Mouse (Mus musculus): ENCODE measurements around the gene Fitm1.

The Fitm1 gene

DNA sequence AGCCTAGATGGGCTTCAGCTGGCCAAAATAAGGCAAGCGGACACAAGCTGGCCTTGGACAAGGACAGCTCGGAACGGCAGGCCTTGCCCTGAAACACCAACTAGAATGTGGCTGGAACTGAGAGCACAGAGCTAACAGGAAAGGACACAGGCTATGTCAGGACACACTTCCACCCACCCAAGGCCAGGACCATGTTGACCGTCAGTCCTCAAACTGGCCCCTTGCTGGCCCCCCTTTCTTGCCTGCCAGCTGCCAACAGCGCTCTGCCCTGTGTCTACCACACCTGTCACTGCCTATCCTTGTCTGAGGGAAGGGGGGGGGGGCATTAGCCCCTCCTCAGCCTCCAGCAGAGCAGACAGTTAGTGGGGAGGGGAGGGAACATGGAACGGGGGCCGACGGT, at the start of gene Fitm1:
Gene Fitm1 (plus strand): TSS at position 316 of the 400 bp plus-strand sequence.
- no peak for DNase-seq

- no peak for DNase-seq
Observed at GRCm38 (mm10) chr14:55526674-55527073, 48.7 kb upstream of the Fitm1 start.

- DNase-seq = no peak
Observed at GRCm38 (mm10) chr14:55527940-55528339, 47.5 kb upstream of the Fitm1 start.

GRCm38 (mm10) chr14:55536116-55536745, 39.2 kb upstream of the Fitm1 start:
- no peak for DNase-seq

GRCm38 (mm10) chr14:55540067-55540786, 35.2 kb upstream of the Fitm1 start, which contains the start of gene Pck2:
Gene Pck2, plus strand, starts transcription at chr14:55540266.
- DNase-seq = peak; percentile 48 to 57

- peak; percentile 34 to 53 for DNase-seq
Observed at GRCm38 (mm10) chr14:55540787-55541321, 34.6 kb upstream of the Fitm1 start.

- no peak for DNase-seq
Observed at GRCm38 (mm10) chr14:55542268-55542667, 33.1 kb upstream of the Fitm1 start.

- DNase-seq = no peak
Observed at GRCm38 (mm10) chr14:55544334-55544733, 31.1 kb upstream of the Fitm1 start.

GRCm38 (mm10) chr14:55550191-55550590, 25.2 kb upstream of the Fitm1 start:
- DNase-seq = no peak

- DNase-seq = no peak
Observed at GRCm38 (mm10) chr14:55551347-55551746, 24.1 kb upstream of the Fitm1 start.

GRCm38 (mm10) chr14:55551794-55552193, 23.6 kb upstream of the Fitm1 start:
- DNase-seq = no peak

GRCm38 (mm10) chr14:55554635-55555034, 20.8 kb upstream of the Fitm1 start:
- DNase-seq = no peak

DNA sequence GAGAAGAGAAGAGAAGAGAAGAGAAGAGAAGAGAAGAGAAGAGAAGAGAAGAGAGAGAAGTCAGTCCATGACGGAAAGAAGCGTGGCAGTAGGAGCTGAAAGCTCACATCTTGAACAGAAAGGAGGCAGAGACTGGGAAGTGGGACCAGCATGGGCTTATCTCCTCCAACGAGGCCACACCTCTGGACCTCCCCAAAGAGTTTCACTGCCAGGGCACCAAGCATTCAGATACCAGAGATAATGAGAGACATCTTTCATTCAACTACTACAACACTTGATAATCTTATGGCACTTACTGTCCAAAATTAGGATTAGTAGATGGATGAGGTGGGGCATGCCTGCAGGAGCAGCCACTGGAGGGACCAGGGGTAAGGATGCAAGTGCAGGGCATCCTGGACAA, 19.6 kb upstream of the Fitm1 start:
- no peak for DNase-seq

DNA sequence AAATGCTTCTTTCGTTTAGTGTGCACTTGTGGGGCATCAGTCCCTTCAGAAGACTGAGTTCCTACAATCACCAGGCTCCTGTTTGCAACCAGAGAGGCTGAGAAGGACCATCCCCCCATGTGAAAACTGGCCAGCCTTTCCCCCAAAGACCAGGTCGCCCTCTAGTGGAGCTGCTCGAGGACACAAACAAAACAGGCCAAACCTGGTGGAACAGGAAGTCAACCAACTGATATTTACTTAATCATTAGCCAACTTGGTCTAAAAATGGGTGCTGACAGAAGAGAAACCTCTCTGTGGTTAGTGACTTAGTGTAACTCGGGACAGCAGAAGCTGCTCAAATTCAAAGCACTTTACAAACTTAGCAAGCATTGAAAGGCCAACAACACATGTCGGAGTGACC, 18.4 kb upstream of the Fitm1 start:
- DNase-seq = peak in 1 of 2 experiments; percentile 55

- no peak for DNase-seq
Observed at GRCm38 (mm10) chr14:55557587-55557986, 17.8 kb upstream of the Fitm1 start.

- DNase-seq = no peak
Observed at GRCm38 (mm10) chr14:55558740-55559448, 16.5 kb upstream of the Fitm1 start.

DNA sequence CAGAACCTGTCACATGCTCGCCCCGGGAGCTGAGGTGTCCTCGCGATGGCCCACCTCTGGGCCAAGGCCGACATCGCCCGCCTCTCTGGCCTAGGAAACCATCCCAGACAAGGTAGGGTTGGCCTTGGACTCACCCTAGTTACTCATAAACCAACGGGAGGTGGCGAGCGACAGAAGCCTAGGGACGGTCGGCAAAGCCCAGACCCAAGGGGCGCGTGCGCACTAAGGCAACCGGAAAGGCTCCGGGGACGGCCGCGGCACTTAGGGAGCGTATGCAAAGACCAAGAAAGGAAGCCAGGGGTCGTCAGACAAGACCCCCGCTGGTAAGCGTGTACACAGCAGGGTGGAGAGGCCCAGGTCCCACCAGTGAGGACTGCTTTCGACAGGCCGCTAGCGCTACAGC, 15.6 kb upstream of the Fitm1 start, which contains the start of gene Dcaf11:
Gene Dcaf11 (plus strand): TSS at position 208 of the 403 bp plus-strand sequence.
- peak; percentile 77 to 86 for DNase-seq

DNA sequence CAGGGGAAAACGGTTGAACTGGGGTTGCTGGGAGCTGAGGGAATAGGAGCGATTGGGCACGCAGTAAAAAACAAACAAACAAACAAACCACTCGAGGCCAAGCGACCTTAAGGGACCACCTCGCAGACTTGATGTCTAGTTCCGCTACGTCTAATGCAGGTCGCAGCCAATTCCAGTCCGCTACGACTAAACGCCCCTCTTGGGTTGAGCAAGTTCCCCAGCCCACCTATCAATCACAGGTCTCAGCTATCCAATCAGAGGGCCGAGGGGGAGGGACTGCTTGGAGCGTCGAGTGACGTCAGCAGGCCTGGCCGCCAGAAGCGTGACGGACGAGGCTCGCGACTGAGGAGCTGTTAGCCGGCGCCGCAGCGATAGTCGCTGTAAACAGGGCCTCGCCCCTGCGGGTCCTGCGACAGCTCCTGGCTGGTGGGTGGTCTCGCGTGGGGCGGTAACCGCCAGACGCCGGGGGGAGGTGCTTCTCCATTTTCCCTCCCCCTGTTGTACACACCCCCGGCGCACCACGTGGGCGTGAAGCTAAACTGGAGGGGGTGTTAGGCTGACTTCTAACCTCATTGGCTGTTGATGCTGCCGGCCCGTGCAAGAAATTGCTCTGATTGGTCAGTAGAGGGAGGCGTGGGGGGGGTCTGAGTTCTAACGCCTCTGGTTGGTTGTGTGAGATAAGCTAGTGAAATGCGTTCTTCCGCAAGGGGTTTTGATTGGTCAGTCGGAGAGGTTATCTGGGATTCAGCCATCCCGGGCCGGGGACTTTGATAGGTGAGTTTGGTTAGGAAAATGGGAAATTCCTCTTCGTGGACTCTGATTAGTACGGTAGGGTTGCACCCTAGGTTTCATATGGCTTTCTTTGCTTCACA, 15.0 kb upstream of the Fitm1 start, which contains the start of gene A730061H03Rik:
Gene A730061H03Rik (minus strand): TSS at position 205 of the 872 bp plus-strand sequence.
- peak; percentile 97 to 99 for DNase-seq

DNA sequence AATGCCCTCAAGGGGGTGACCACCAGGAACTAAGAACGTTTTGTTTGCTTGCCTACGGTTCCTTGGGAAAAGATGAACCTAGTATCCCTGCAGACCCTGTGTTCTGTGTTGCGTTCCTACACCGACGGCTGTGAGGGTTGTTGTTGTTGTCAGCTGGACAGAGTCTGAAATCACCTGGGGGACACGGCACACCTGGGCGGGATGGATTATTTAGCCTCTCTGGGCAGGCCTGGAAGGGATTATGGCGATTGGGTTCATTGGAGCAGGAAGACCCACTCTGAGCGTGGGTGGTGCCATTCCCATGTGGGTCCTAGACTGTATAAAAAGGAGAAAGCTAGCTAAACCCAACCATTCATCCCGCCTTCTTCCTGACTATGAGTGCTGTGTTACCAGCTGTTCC, 13.6 kb upstream of the Fitm1 start:
- no peak for DNase-seq

- no peak for DNase-seq
Observed at GRCm38 (mm10) chr14:55563249-55563648, 12.2 kb upstream of the Fitm1 start.

DNA sequence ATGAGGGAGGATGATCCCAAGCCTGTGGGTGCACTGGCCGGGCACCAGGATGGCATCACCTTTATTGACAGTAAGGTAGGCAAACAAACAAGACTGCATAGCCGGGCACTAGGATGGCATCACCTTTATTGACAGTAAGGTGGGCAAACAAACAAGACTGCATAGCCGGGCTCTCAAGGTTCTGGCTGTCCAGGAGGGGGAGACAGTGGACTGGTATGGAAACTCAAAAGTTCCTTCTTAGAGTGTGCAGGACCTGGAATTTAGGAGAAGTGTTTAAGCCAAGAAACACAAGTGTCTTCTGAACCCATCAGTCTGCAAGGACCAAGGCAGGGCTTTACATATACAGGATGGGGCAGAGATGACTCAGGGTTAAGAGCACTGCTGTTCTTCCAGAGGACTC, 9.7 kb upstream of the Fitm1 start:
- DNase-seq = no peak

DNA sequence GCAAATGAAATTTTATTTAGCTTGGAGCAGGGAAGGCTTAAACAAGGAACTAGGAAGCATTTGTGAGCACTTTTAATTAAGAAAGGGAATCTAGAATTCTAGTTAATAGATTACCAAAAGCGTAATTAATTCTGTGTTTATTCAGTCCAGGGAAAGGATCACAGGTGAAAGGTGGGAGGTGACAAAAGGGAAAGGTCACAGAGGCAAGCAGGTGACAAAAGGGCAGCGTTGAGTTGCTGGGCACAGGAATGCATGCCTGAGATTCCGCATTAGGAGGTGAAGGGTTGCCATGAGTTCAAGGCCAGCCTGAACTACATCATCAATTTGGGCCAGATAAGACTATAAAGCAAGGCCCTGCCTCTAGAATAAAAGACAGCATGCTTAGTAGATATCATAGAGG, 7.9 kb upstream of the Fitm1 start:
- DNase-seq = no peak

Measured in thymus, adult 18-20 months (tissue).